Mouse (Mus musculus): ENCODE measurements around the gene Atf6b. TPM values are rescaled to one million over a fixed set of nuclear protein-coding genes. Genes with fewer than 3 reads are reported as not detected.

Gene Atf6b
- polyA plus RNA-seq, 2 experiments = 11.3 to 15.5 TPM

DNA sequence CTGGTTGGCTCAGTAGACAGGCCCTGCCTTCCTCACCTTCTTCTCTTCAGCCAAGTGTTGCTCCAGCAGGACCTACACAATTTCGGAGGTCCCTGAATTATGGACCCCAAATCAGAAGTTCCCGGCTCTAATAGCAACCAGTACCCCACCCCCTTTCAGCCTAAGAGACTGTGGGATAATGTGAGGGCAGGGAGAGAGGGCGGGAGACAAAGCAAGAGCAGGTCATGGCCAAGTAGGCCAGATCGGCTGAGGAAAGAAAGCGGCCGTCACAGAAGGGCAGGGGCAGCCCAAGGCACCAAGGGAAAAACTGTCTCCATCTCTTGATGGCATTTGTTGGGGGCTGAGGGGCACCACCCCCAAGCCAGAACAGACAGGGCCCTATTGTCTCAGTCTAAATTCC, 31.1 kb upstream of the Atf6b start, which contains the start of gene Egfl8:
TSS of gene Egfl8 (minus strand) at position 101 of the 400 bp plus-strand sequence.
- Histone ChIP-seq H3K36me3 (replicated peaks; ENCODE audit: control insufficient read depth, insufficient read depth, low read depth) (peaks cover 3% of the 10 kb centered on the region; the same call in 1 of the 2 replicates), H3K27ac (no peak within 1 kb of the TSS), H3K9me3 (ENCODE audit: control insufficient read depth, low read length) (no peaks in the 10 kb centered on the region), H3K27me3 (ENCODE audit: control insufficient read depth, insufficient read depth, low read length) (no peaks in the 10 kb centered on the region), H3K4me2 (ENCODE audit: low read depth) (no peak within 1 kb of the TSS), H3K4me1 (replicated peaks; ENCODE audit: control insufficient read depth in 2 of 2, insufficient read depth in 2 of 2, low read length in 1 of 2) (no peaks in the 10 kb centered on the region; a peak in 1 of 4 replicates), H3K4me3 (ENCODE audit: insufficient read depth in 1 of 2, low read depth in 2 of 2, low read length in 2 of 2) (no peak within 1 kb of the TSS), H3K9ac (replicated peaks) (no peak within 1 kb of the TSS)
- ATAC-seq (ENCODE audit: insufficient read depth) (no peak), DNase-seq (ENCODE audit: low read depth in 3 of 3, low spot score in 3 of 3) (no peak)
- TF ChIP-seq EP300 (IDR thresholded peaks at IDR 0.05; ENCODE audit: low read depth) = no peak
- WGBS (ENCODE audit: insufficient replicate concordance) = 72% methylated on average over 6 of the region's 6 CpGs

DNA sequence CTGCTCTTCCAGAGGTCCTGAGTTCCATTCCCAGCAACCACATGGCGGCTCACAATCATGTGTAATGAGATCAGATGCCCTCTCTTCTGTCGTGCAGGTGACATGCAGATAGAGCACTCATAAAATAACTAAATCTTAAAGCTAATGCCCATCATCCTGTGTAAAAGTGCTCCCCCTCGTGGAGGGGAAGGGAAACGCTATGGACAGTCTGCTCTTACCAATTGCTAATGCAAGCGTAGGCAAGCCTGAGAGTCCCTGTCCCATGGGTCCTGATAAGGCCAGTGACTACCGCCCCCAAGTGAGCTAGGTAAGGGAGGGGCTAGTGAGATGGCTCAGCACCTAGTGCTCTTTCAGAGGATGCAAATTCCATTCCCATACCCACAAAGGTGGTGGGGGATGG, 27.9 kb upstream of the Atf6b start:
- Histone ChIP-seq H3K27ac (no peak overlapping the region), H3K36me3 (replicated peaks; ENCODE audit: control insufficient read depth, insufficient read depth, low read depth) (no peaks in the 10 kb centered on the region; the same call in 1 of the 2 replicates), H3K4me3 (ENCODE audit: insufficient read depth in 1 of 2, low read depth in 2 of 2, low read length in 2 of 2) (no peak overlapping the region), H3K27me3 (ENCODE audit: control insufficient read depth, insufficient read depth, low read length) (no peaks in the 10 kb centered on the region), H3K4me2 (ENCODE audit: low read depth) (no peak overlapping the region), H3K9me3 (ENCODE audit: control insufficient read depth, low read length) (no peaks in the 10 kb centered on the region), H3K9ac (replicated peaks) (no peak overlapping the region), H3K4me1 (replicated peaks; ENCODE audit: control insufficient read depth in 2 of 2, insufficient read depth in 2 of 2, low read length in 1 of 2) (peaks cover 4% of the 10 kb centered on the region in 2 experiments; a peak in 2 of 4 replicates)
- ATAC-seq (ENCODE audit: insufficient read depth) = peak; percentile 50
- TF ChIP-seq CTCF (IDR thresholded peaks at IDR 0.05; ENCODE audit: low read depth) (peak; percentile 96), EP300 (IDR thresholded peaks at IDR 0.05; ENCODE audit: low read depth) (no peak; the same call in 1 of the 2 replicates)
- 4% methylated on average over 6 of the region's 6 CpGs for WGBS (ENCODE audit: insufficient replicate concordance)
- DNase-seq (ENCODE audit: low read depth in 3 of 3, low spot score in 3 of 3) = peak; percentile 59 to 69 (median 68)

DNA sequence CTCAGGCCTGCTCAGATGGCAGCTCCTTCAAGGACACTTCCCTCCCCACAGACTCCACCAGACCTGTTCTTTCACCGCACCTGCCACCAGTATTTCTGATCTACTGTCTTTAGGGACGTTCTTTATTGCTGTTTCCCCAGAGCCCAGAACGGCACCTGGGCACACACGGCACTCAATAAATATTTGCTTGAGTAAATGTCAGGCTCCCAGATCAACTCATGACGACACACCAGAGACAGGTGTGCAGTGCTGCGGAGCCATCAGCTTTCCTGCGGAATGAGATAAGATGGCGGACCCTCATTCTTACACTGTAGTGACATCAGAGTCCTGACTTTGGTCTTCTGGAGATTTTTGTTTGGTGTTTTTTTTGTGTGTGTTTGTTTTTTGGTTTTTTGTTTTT, 25.9 kb upstream of the Atf6b start:
- no peak for TF ChIP-seq EP300 (IDR thresholded peaks at IDR 0.05; ENCODE audit: low read depth)
- no peak for TF ChIP-seq CTCF (IDR thresholded peaks at IDR 0.05; ENCODE audit: low read depth)
- WGBS (ENCODE audit: insufficient replicate concordance) = 78% methylated on average over 8 of the region's 8 CpGs
- peaks cover 4% of the 10 kb centered on the region in 2 experiments; a peak in 3 of 4 replicates for H3K4me1 ChIP-seq (replicated peaks; ENCODE audit: control insufficient read depth in 2 of 2, insufficient read depth in 2 of 2, low read length in 1 of 2)
- no peak overlapping the region for H3K4me3 ChIP-seq (ENCODE audit: insufficient read depth in 1 of 2, low read depth in 2 of 2, low read length in 2 of 2)
- no peaks in the 10 kb centered on the region; the same call in 1 of the 2 replicates for H3K36me3 ChIP-seq (replicated peaks; ENCODE audit: control insufficient read depth, insufficient read depth, low read depth)
- DNase-seq (ENCODE audit: low read depth in 3 of 3, low spot score in 3 of 3) (no peak), ATAC-seq (ENCODE audit: insufficient read depth) (no peak)
- no peak overlapping the region for H3K9ac ChIP-seq (replicated peaks)
- no peak overlapping the region for H3K27ac ChIP-seq
- H3K27me3 ChIP-seq (ENCODE audit: control insufficient read depth, insufficient read depth, low read length) = no peaks in the 10 kb centered on the region
- H3K4me2 ChIP-seq (ENCODE audit: low read depth) = no peak overlapping the region
- no peaks in the 10 kb centered on the region for H3K9me3 ChIP-seq (ENCODE audit: control insufficient read depth, low read length)

GRCm38 (mm10) chr17:34623161-34623560, 23.8 kb upstream of the Atf6b start:
- ATAC-seq (ENCODE audit: insufficient read depth) (no peak), DNase-seq (ENCODE audit: low read depth in 3 of 3, low spot score in 3 of 3) (no peak)
- H3K4me3 ChIP-seq (ENCODE audit: insufficient read depth in 1 of 2, low read depth in 2 of 2, low read length in 2 of 2) = no peak overlapping the region

DNA sequence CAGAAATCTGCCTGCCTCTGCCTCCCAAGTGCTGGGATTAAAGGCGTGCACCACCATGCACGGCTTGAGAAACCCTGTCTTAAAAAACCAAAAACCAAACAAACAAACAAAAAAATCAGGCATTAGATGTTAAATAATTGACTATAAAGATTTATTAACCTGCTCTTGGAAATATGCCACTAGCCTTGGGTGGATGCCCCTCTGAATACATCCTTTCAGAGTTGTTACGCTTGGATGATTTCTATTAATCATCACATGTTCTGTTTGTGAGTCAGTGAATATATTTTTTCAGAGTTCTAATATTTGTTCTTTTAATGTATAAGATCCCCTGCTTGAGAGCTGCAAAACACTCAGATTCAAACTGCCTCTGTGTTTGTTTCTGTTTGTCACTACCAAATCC, 22.0 kb upstream of the Atf6b start:
- Histone ChIP-seq H3K27ac (no peak overlapping the region), H3K9me3 (ENCODE audit: control insufficient read depth, low read length) (no peaks in the 10 kb centered on the region), H3K27me3 (ENCODE audit: control insufficient read depth, insufficient read depth, low read length) (peaks cover 21% of the 10 kb centered on the region), H3K36me3 (replicated peaks; ENCODE audit: control insufficient read depth, insufficient read depth, low read depth) (no peaks in the 10 kb centered on the region; the same call in 1 of the 2 replicates), H3K4me2 (ENCODE audit: low read depth) (no peak overlapping the region), H3K9ac (replicated peaks) (no peak overlapping the region), H3K4me1 (replicated peaks; ENCODE audit: control insufficient read depth in 2 of 2, insufficient read depth in 2 of 2, low read length in 1 of 2) (peaks cover 4 to 9% of the 10 kb centered on the region in 2 experiments), H3K4me3 (ENCODE audit: insufficient read depth in 1 of 2, low read depth in 2 of 2, low read length in 2 of 2) (no peak overlapping the region)
- no peak for DNase-seq (ENCODE audit: low read depth in 3 of 3, low spot score in 3 of 3)
- ATAC-seq (ENCODE audit: insufficient read depth) = no peak
- TF ChIP-seq CTCF (IDR thresholded peaks at IDR 0.05; ENCODE audit: low read depth) (no peak), EP300 (IDR thresholded peaks at IDR 0.05; ENCODE audit: low read depth) (no peak)
- WGBS (ENCODE audit: insufficient replicate concordance) = 88% methylated on average over 3 of the region's 3 CpGs

More at GRCm38 (mm10) chr17:34623161-34623560, 23.8 kb upstream of the Atf6b start:
- H3K36me3 ChIP-seq (replicated peaks; ENCODE audit: control insufficient read depth, insufficient read depth, low read depth) = no peaks in the 10 kb centered on the region; the same call in 1 of the 2 replicates
- WGBS (ENCODE audit: insufficient replicate concordance) = 75% methylated on average over 9 of the region's 9 CpGs
- H3K27me3 ChIP-seq (ENCODE audit: control insufficient read depth, insufficient read depth, low read length) = peaks cover 3% of the 10 kb centered on the region
- H3K27ac ChIP-seq = no peak overlapping the region
- TF ChIP-seq EP300 (IDR thresholded peaks at IDR 0.05; ENCODE audit: low read depth) (no peak), CTCF (IDR thresholded peaks at IDR 0.05; ENCODE audit: low read depth) (peak; percentile 38)
- H3K9me3 ChIP-seq (ENCODE audit: control insufficient read depth, low read length) = no peaks in the 10 kb centered on the region
- H3K4me2 ChIP-seq (ENCODE audit: low read depth) = no peak overlapping the region
- H3K9ac ChIP-seq (replicated peaks) = no peak overlapping the region
- H3K4me1 ChIP-seq (replicated peaks; ENCODE audit: control insufficient read depth in 2 of 2, insufficient read depth in 2 of 2, low read length in 1 of 2) = peaks cover 4 to 9% of the 10 kb centered on the region in 2 experiments

All from liver, embryonic 14.5 days (tissue).